Mouse (Mus musculus) CH12.LX (cell line): Measurements from ENCODE around the gene Tspan2. TPM values are rescaled to one million over a fixed set of nuclear protein-coding genes. Genes with fewer than 3 reads are reported as not detected.

Experiments used
- DNase-seq: peaks from one replicate; pipeline ENCODE4 v3.0.0-alpha.2; 2013; ENCODE audit errors: extremely low read depth
- H3K27ac ChIP-seq: 2 replicates; pipeline ENCODE4 v1.5.1; 2012; ENCODE audit warnings: low read depth, mild to moderate bottlenecking, control low read depth, moderate library complexity; ENCODE audit not compliant: insufficient read depth
- H3K27me3 ChIP-seq: replicated peaks from 2 replicates; pipeline ENCODE3; 2012; ENCODE audit warnings: inconsistent platforms
- H3K36me3 ChIP-seq, 2 experiments: replicated peaks in 1 of 2; 2 replicates each; pipeline versions ENCODE3 to v1.6.1; 2012; ENCODE audit warnings: inconsistent platforms in 1 of 2, low read length in 1 of 2, mild to moderate bottlenecking in 1 of 2, mixed read lengths in 1 of 2, moderate library complexity in 1 of 2; ENCODE audit not compliant: control insufficient read depth in 1 of 2, insufficient read depth in 1 of 2
- H3K4me1 ChIP-seq, 2 experiments: 2 replicates each; pipeline ENCODE4 v1.6.1; 2012; ENCODE audit warnings: inconsistent platforms in 1 of 2, moderate library complexity in 1 of 2; ENCODE audit not compliant: insufficient read depth in 2 of 2, control insufficient read depth in 1 of 2
- H3K4me2 ChIP-seq: 2 replicates; pipeline ENCODE4 v1.6.1; 2012; ENCODE audit warnings: low read depth, mild to moderate bottlenecking, control low read depth; ENCODE audit not compliant: poor library complexity, insufficient read depth, severe bottlenecking
- H3K4me3 ChIP-seq, 3 experiments: fragments of 150-350 bp in 1 of 3; sonication (generic) in 1 of 3; replicated peaks in 1 of 3; 2 replicates each; pipeline versions ENCODE3 to v1.5.1; 2011 to 2012; ENCODE audit warnings: low read depth in 2 of 3, low read length in 2 of 3, mild to moderate bottlenecking in 2 of 3, moderate library complexity in 2 of 3, control low read depth in 1 of 3, improper control_type of control experiment in 1 of 3, inconsistent platforms in 1 of 3, mixed read lengths in 1 of 3; ENCODE audit not compliant: poor library complexity in 1 of 3
- H3K79me2 ChIP-seq: replicated peaks from 2 replicates; pipeline ENCODE4 v1.6.1; 2012; ENCODE audit warnings: mild to moderate bottlenecking, moderate library complexity; ENCODE audit not compliant: control insufficient read depth, poor library complexity, insufficient read depth, severe bottlenecking; ENCODE audit errors: extremely low read depth
- H3K9ac ChIP-seq: 2 replicates; pipeline ENCODE4 v1.6.1; 2012; ENCODE audit warnings: low read depth, mild to moderate bottlenecking, control low read depth, moderate library complexity; ENCODE audit not compliant: insufficient read depth
- H3K9me3 ChIP-seq: replicated peaks from 2 replicates; pipeline ENCODE3; 2012; ENCODE audit warnings: low read length, inconsistent platforms, mixed read lengths
- BHLHE40 ChIP-seq: IDR thresholded peaks from 2 replicates; pipeline ENCODE4 v1.6.1; 2011; ENCODE audit warnings: mild to moderate bottlenecking, low read depth, low read length, improper control_type of control experiment
- CHD1 ChIP-seq: IDR thresholded peaks from 2 replicates; pipeline ENCODE4 v1.6.1; 2012; ENCODE audit warnings: low read depth, low read length, improper control_type of control experiment, inconsistent platforms
- CHD2 ChIP-seq: IDR thresholded peaks from 2 replicates; pipeline ENCODE4 v1.6.1; 2011; ENCODE audit warnings: low read length, improper control_type of control experiment
- CTCF ChIP-seq, 2 experiments: IDR thresholded peaks in 1 of 2; conservative IDR thresholded peaks in 1 of 2; 2 replicates each; pipeline ENCODE4 v1.5.1; 2011 to 2012; ENCODE audit warnings: low read depth in 2 of 2, low read length in 2 of 2, improper control_type of control experiment in 1 of 2, inconsistent platforms in 1 of 2, mild to moderate bottlenecking in 1 of 2, moderate library complexity in 1 of 2
- E2F4 ChIP-seq: IDR thresholded peaks from 2 replicates; pipeline ENCODE4 v1.6.1; 2011; ENCODE audit warnings: low read depth, low read length, improper control_type of control experiment; ENCODE audit not compliant: insufficient replicate concordance
- ELF1 ChIP-seq: IDR thresholded peaks from 2 replicates; pipeline ENCODE4 v1.6.1; 2014; ENCODE audit warnings: low read depth, mild to moderate bottlenecking, inconsistent platforms, low read length, improper control_type of control experiment
- ETS1 ChIP-seq: conservative IDR thresholded peaks from 2 replicates; pipeline ENCODE4 v1.6.1; 2012; ENCODE audit warnings: low read depth, mild to moderate bottlenecking, inconsistent platforms, low read length, improper control_type of control experiment, moderate library complexity
- GABPA ChIP-seq: IDR thresholded peaks from 2 replicates; pipeline ENCODE4 v1.6.1; 2012; ENCODE audit warnings: low read depth, low read length, improper control_type of control experiment, inconsistent platforms; ENCODE audit not compliant: insufficient replicate concordance
- HCFC1 ChIP-seq: IDR thresholded peaks from 2 replicates; pipeline ENCODE4 v1.6.1; 2012; ENCODE audit warnings: low read depth, mild to moderate bottlenecking, inconsistent platforms, low read length, improper control_type of control experiment
- JUN ChIP-seq: IDR thresholded peaks from 2 replicates; pipeline ENCODE4 v1.6.1; 2011; ENCODE audit warnings: low read depth, mild to moderate bottlenecking, low read length, improper control_type of control experiment, moderate library complexity; ENCODE audit not compliant: insufficient read depth
- KAT2A ChIP-seq: IDR thresholded peaks from 2 replicates; pipeline ENCODE4 v1.6.1; 2012; ENCODE audit warnings: low read length, improper control_type of control experiment, inconsistent platforms; ENCODE audit not compliant: insufficient replicate concordance
- MAFK ChIP-seq: IDR thresholded peaks from 2 replicates; pipeline ENCODE4 v1.6.1; 2011; ENCODE audit warnings: low read length, improper control_type of control experiment; ENCODE audit not compliant: insufficient replicate concordance
- MAX ChIP-seq: IDR thresholded peaks from 2 replicates; pipeline ENCODE4 v1.6.1; 2011; ENCODE audit warnings: low read length, improper control_type of control experiment
- MAZ ChIP-seq: IDR thresholded peaks from 2 replicates; pipeline ENCODE4 v1.6.1; 2012; ENCODE audit warnings: low read depth, mild to moderate bottlenecking, inconsistent platforms, low read length, improper control_type of control experiment, moderate library complexity
- MEF2A ChIP-seq: IDR thresholded peaks from 2 replicates; pipeline ENCODE4 v1.6.1; 2014; ENCODE audit warnings: low read depth, mild to moderate bottlenecking, inconsistent platforms, low read length, improper control_type of control experiment, borderline replicate concordance
- MXI1 ChIP-seq: IDR thresholded peaks from 2 replicates; pipeline ENCODE4 v1.6.1; 2011; ENCODE audit warnings: mild to moderate bottlenecking, low read depth, low read length, improper control_type of control experiment
- MYC ChIP-seq: IDR thresholded peaks from 2 replicates; pipeline ENCODE4 v1.6.1; 2011; ENCODE audit warnings: low read depth, mild to moderate bottlenecking, improper control_type of control experiment, low read length
- PAX5 ChIP-seq: IDR thresholded peaks from 2 replicates; pipeline ENCODE4 v1.6.1; 2012; ENCODE audit warnings: low read length, inconsistent platforms, mixed read lengths
- POLR2A ChIP-seq: IDR thresholded peaks from 2 replicates; pipeline ENCODE4 v1.6.1; 2011; ENCODE audit warnings: low read depth, mild to moderate bottlenecking, improper control_type of control experiment, low read length
- POLR2AphosphoS2 ChIP-seq: IDR thresholded peaks from 2 replicates; pipeline ENCODE4 v1.6.1; 2011; ENCODE audit warnings: low read depth, low read length, improper control_type of control experiment
- RAD21 ChIP-seq: IDR thresholded peaks from 2 replicates; pipeline ENCODE4 v1.6.1; 2011; ENCODE audit warnings: low read depth, mild to moderate bottlenecking, low read length, improper control_type of control experiment, moderate library complexity
- RCOR1 ChIP-seq: conservative IDR thresholded peaks from 2 replicates; pipeline ENCODE4 v1.6.1; 2012; ENCODE audit warnings: low read depth, mild to moderate bottlenecking, inconsistent platforms, low read length, improper control_type of control experiment
- TBP ChIP-seq: conservative IDR thresholded peaks from 2 replicates; pipeline ENCODE4 v1.6.1; 2011; ENCODE audit warnings: low read depth, low read length, improper control_type of control experiment
- TCF12 ChIP-seq: IDR thresholded peaks from 2 replicates; pipeline ENCODE4 v1.6.1; 2014; ENCODE audit warnings: low read depth, mild to moderate bottlenecking, inconsistent platforms, low read length, improper control_type of control experiment
- USF2 ChIP-seq: conservative IDR thresholded peaks from 2 replicates; pipeline ENCODE4 v1.6.1; 2011; ENCODE audit warnings: low read depth, low read length, improper control_type of control experiment
- ZKSCAN1 ChIP-seq: IDR thresholded peaks from 2 replicates; pipeline ENCODE4 v1.6.1; 2012; ENCODE audit warnings: low read depth, inconsistent platforms, low read length, improper control_type of control experiment, borderline replicate concordance
- ZNF384 ChIP-seq: IDR thresholded peaks from 2 replicates; pipeline ENCODE4 v1.6.1; 2012; ENCODE audit warnings: low read depth, low read length, improper control_type of control experiment, inconsistent platforms
- dilution Hi-C: fragments of 300-500 bp; cut with MboI; formaldehyde crosslinking; loops from 2 replicates; pipeline ENCODE4 v1.14.3; 2020; ENCODE audit warnings: low sequenced_read_pairs; ENCODE audit not compliant: extremely low pct_unique_long_range_greater_than_20kb, extremely low pct_ligation_motif_present
- in situ Hi-C: fragments of 300-500 bp; cut with MboI; formaldehyde crosslinking; loops from 3 replicates; pipeline ENCODE4 v1.14.3; 2019; ENCODE audit warnings: low sequenced_read_pairs, low pct_ligation_motif_present, low pct_unique_long_range_greater_than_20kb, mixed read lengths
- polyA plus RNA-seq: library from polyadenylated mRNA; unstranded; fragments of >175 nt; gene quantifications from 2 replicates; pipeline ENCODE4 v1.2.1, GENCODE M21; 2012; ENCODE audit warnings: low read depth; ENCODE audit not compliant: insufficient read length
- total RNA-seq, 2 experiments: library from RNA; depleted of rRNA; stranded (reverse); fragments of 300-350 nt in 1 of 2; fragments of >200 nt in 1 of 2; gene quantifications; 2 replicates each; pipeline ENCODE4 v1.2.3; 2012 to 2014

Gene Tspan2
- total and polyA plus RNA-seq, 3 experiments = 1.4 to 4.5 (median 2.8) TPM

DNA sequence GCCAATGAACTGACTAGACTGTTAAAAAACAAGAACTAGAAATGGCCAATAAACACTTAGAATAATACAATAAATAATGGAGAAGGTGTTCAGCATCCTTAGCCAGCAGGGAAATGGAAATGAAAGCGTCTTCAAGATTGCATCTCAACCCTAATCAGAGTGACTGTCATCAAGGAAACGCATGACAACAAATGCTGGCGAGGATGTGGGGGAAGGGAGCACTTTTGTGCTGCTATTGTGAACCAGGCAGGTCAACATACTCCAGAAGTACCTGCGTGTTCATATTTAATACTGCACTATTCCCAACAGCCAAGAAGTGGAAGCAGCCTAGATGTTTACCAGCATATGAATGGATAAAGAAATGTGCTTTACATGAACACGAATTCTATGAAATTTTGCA is 4.9 kb upstream of the Tspan2 start:
- peaks cover 20 to 45% of the 10 kb centered on the region in 2 experiments for H3K4me1 ChIP-seq
- dilution Hi-C loops = no loop called here
- no peak for TF ChIP-seq MYC
- no peak for TF ChIP-seq POLR2A
- TF ChIP-seq POLR2AphosphoS2 = no peak
- TF ChIP-seq TCF12 = no peak
- TF ChIP-seq CHD2 = no peak
- TF ChIP-seq ZNF384 = no peak
- TF ChIP-seq MAZ = no peak
- no peak for TF ChIP-seq PAX5
- no peak for TF ChIP-seq KAT2A
- TF ChIP-seq CHD1 = no peak
- TF ChIP-seq, all 38 proteins: peak for 0
- Histone ChIP-seq H3K9me3 (no peaks in the 10 kb centered on the region), H3K27ac (no peak overlapping the region), H3K9ac (no peak overlapping the region), H3K79me2 (no peaks in the 10 kb centered on the region), H3K4me3 (no peak overlapping the region), H3K36me3 (no peaks in the 10 kb centered on the region), H3K27me3 (no peaks in the 10 kb centered on the region), H3K4me2 (no peak overlapping the region)
- no peak for DNase-seq
- in situ Hi-C loops = no loop called here

GRCm38 (mm10) chr3:102731112-102731511 is 3.2 kb upstream of the Tspan2 start:
- no peaks in the 10 kb centered on the region for H3K9me3 ChIP-seq
- no peaks in the 10 kb centered on the region for H3K36me3 ChIP-seq
- peaks cover 10 to 39% of the 10 kb centered on the region in 2 experiments for H3K4me1 ChIP-seq
- H3K4me3 ChIP-seq = no peak overlapping the region
- dilution Hi-C loops (no loop called here), in situ Hi-C loops (no loop called here)
- H3K9ac ChIP-seq = no peak overlapping the region
- DNase-seq = no peak
- no peak overlapping the region for H3K4me2 ChIP-seq
- TF ChIP-seq POLR2A = no peak
- TF ChIP-seq MAX = no peak
- TF ChIP-seq GABPA = no peak
- no peak for TF ChIP-seq MXI1
- TF ChIP-seq USF2 = no peak
- TF ChIP-seq ETS1 = no peak
- TF ChIP-seq MYC = no peak
- H3K79me2 ChIP-seq = no peaks in the 10 kb centered on the region
- no peak overlapping the region for H3K27ac ChIP-seq
- H3K27me3 ChIP-seq = no peaks in the 10 kb centered on the region

DNA sequence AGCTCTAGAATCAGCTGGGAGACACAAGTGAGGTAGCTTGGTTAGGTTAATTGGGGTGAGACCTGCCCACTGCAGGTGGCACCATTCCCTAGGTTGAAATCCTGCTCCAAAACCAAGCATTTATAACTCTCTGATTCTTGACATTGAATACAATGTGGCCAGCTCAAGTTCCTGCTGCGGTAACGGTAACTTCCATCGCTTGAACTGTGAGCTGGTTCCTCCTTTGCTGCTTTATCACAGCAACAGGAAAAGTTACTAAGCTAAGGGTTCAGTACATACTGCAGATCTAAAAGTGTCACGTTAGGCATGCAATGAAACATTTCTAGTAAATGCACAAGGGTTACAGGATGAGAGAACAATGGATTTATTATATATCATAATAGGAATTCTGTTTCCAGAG is 1.7 kb upstream of the Tspan2 start:
- no peak overlapping the region for H3K4me3 ChIP-seq
- H3K27ac ChIP-seq = no peak overlapping the region
- TF ChIP-seq RCOR1 = no peak
- TF ChIP-seq TBP = no peak
- TF ChIP-seq MAFK = no peak
- no peak for TF ChIP-seq RAD21
- TF ChIP-seq BHLHE40 = no peak
- no peak for TF ChIP-seq ELF1
- TF ChIP-seq E2F4 = no peak
- TF ChIP-seq MEF2A = no peak
- no peak for TF ChIP-seq PAX5
- TF ChIP-seq JUN = no peak
- TF ChIP-seq ZKSCAN1 = no peak
- TF ChIP-seq CTCF (conservative IDR thresholded peaks at IDR 0.05 in 1 of 2, IDR thresholded peaks at IDR 0.05 in 1 of 2; ENCODE audit: low read depth in 2 of 2, low read length in 2 of 2) = no peak
- no peak for TF ChIP-seq MYC
- TF ChIP-seq HCFC1 = no peak
- no peaks in the 10 kb centered on the region for H3K9me3 ChIP-seq
- H3K9ac ChIP-seq = no peak overlapping the region
- in situ Hi-C loops = no loop called here
- H3K36me3 ChIP-seq = no peaks in the 10 kb centered on the region
- H3K27me3 ChIP-seq = no peaks in the 10 kb centered on the region
- dilution Hi-C loops = no loop called here
- H3K4me1 ChIP-seq = peaks cover 10 to 52% of the 10 kb centered on the region in 2 experiments
- no peak for DNase-seq
- H3K79me2 ChIP-seq = no peaks in the 10 kb centered on the region
- no peak overlapping the region for H3K4me2 ChIP-seq
